Mouse (Mus musculus) liver, embryonic 14.5 days (tissue): ENCODE data around the gene Tmem9. TPM values are rescaled to one million over a fixed set of nuclear protein-coding genes. Genes with fewer than 3 reads are reported as not detected.
A peak's percentile ranks its signal among the peaks of the same experiment; 100 is the strongest.

ENCODE experiments used
- ATAC-seq: fragments of 200-750 bp; cut with Nextera tagmentation; 2 replicates; pipeline ENCODE4 v1.8.0; 2017; ENCODE audit warnings: moderate number of reproducible peaks, mild to moderate bottlenecking, moderate library complexity; ENCODE audit not compliant: insufficient read depth
- DNase-seq, 3 experiments: peaks; one replicate each; pipeline ENCODE4 v3.0.0-alpha.2; 2012 to 2013; ENCODE audit warnings: low read depth in 3 of 3, low spot score in 3 of 3
- H3K27ac ChIP-seq: fragments of 300-500 bp; sonication (generic); 2 replicates; pipeline ENCODE4 v1.5.1; 2014; ENCODE audit warnings: moderate library complexity, mild to moderate bottlenecking, control low read depth, inconsistent platforms
- H3K27me3 ChIP-seq: fragments of 300-500 bp; sonication (generic); 2 replicates; pipeline ENCODE4 v1.6.1; 2014; ENCODE audit warnings: mild to moderate bottlenecking, low read length, moderate library complexity; ENCODE audit not compliant: control insufficient read depth, insufficient read depth
- H3K36me3 ChIP-seq: fragments of 300-500 bp; sonication (generic); replicated peaks from 2 replicates; pipeline ENCODE4 v1.6.1; 2014; ENCODE audit warnings: low read depth; ENCODE audit not compliant: control insufficient read depth, insufficient read depth
- H3K4me1 ChIP-seq, 2 experiments: fragments of 200-500 bp in 1 of 2; fragments of 300-500 bp in 1 of 2; sonication (generic) in 1 of 2; replicated peaks; 2 replicates each; pipeline ENCODE4 v1.6.1; 2012 to 2014; ENCODE audit warnings: antibody characterized with exemption in 1 of 2, inconsistent platforms in 1 of 2, low read length in 1 of 2; ENCODE audit not compliant: control insufficient read depth in 2 of 2, insufficient read depth in 2 of 2
- H3K4me2 ChIP-seq: fragments of 300-500 bp; sonication (generic); 2 replicates; pipeline ENCODE4 v1.6.1; 2014; ENCODE audit warnings: low read depth, mild to moderate bottlenecking, control low read depth, moderate library complexity
- H3K4me3 ChIP-seq, 2 experiments: fragments of 200-500 bp in 1 of 2; fragments of 300-500 bp in 1 of 2; sonication (generic) in 1 of 2; 2 replicates each; pipeline ENCODE4 v1.5.1; 2012 to 2014; ENCODE audit warnings: low read depth in 2 of 2, low read length in 2 of 2, mild to moderate bottlenecking in 2 of 2, control low read depth in 1 of 2, inconsistent platforms in 1 of 2, moderate library complexity in 1 of 2; ENCODE audit not compliant: insufficient read depth in 1 of 2
- H3K9ac ChIP-seq: fragments of 300-500 bp; sonication (generic); replicated peaks from 2 replicates; pipeline ENCODE4 v1.6.1; 2014; ENCODE audit warnings: mild to moderate bottlenecking, control low read depth, moderate library complexity
- H3K9me3 ChIP-seq: fragments of 300-500 bp; sonication (generic); 2 replicates; pipeline ENCODE4 v1.6.1; 2016; ENCODE audit warnings: low read length, mixed read lengths; ENCODE audit not compliant: control insufficient read depth
- CTCF ChIP-seq: IDR thresholded peaks from 2 replicates; pipeline ENCODE4 v1.5.1; 2016; ENCODE audit warnings: antibody characterized with exemption, low read depth, control low read depth
- EP300 ChIP-seq: IDR thresholded peaks from 2 replicates; pipeline ENCODE4 v1.6.1; 2016; ENCODE audit warnings: antibody characterized with exemption, low read depth
- WGBS: fragments of 180-500 bp; shearing (Covaris S2); extraction: QIAGEN DNeasy Blood & Tissue Kit; methylation state at CpG from one replicate; pipeline ENCODE4 v1.1.7; 2014; ENCODE audit not compliant: insufficient replicate concordance; 5-methylcytosine and 5-hydroxymethylcytosine counted together
- polyA plus RNA-seq, 2 experiments: library from polyadenylated mRNA; depleted of rRNA in 1 of 2; stranded (reverse) in 1 of 2; unstranded in 1 of 2; fragments of >200 nt; fragmentation: Nextera tagmentation in 1 of 2; extraction: Ambion mirVana in 1 of 2; gene quantifications; 2 replicates each; pipeline versions ENCODE4 v1.2.1 to v1.2.3; 2012 to 2014

The Tmem9 gene
- 43.9 and 44.4 TPM in 2 replicates for polyA plus RNA-seq (2012; rRNA removed)
- 42.4 and 44.2 TPM in 2 replicates for polyA plus RNA-seq (2014; fragmentation: Nextera tagmentation; extraction: Ambion mirVana)

- H3K4me3 ChIP-seq = peak within 1 kb of the TSS; percentile 67 to 68
- 4% methylated on average over 37 of the region's 37 CpGs for WGBS
- 0 out of 2 replicates have a peak, but pooled peaks have one; percentile 38 for TF ChIP-seq CTCF
- TF ChIP-seq EP300 = no peak; the same call in 1 of the 2 replicates
- peak within 1 kb of the TSS; percentile 92 for H3K4me2 ChIP-seq
- peak; percentile 96 for ATAC-seq
- H3K27me3 ChIP-seq = no peaks in the 10 kb centered on the region; the same call in 1 of the 2 replicates
- no peaks in the 10 kb centered on the region for H3K9me3 ChIP-seq
- H3K9ac ChIP-seq = peak within 1 kb of the TSS; percentile 72
- H3K4me1 ChIP-seq = peaks cover 22 to 32% of the 10 kb centered on the region in 2 experiments
- no peaks in the 10 kb centered on the region for H3K36me3 ChIP-seq
- peak; percentile 85 to 93 (median 92) for DNase-seq
- H3K27ac ChIP-seq = peak within 1 kb of the TSS; percentile 60
Measured at GRCm38 (mm10) chr1:136007211-136008158, at the start of gene Tmem9. Gene Tmem9, plus strand, starts transcription at chr1:136008150.

DNA sequence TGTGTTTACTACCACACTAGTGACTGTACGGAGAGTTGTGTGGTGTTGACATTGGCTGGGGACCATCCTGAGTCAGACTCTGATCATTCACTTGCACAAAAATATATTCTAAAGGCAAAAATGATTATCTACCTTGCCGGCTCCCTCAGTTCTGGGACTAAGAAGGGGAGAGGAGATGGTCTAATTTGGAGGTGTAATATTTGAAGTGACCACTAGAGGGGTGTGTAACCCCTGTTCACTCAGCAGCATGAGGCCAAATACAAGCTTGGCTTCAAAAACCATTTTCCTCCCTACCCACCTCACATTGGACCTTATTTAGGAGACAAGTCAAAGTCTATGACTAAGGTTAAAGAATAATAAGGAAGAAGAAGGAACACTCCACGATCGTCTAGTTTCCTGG is 49.5 kb upstream of the Tmem9 start:
- H3K4me2 ChIP-seq = no peak overlapping the region
- no peaks in the 10 kb centered on the region; the same call in 1 of the 2 replicates for H3K27me3 ChIP-seq
- H3K9ac ChIP-seq = no peak overlapping the region
- TF ChIP-seq EP300 (no peak), CTCF (peak; percentile 77)
- H3K4me1 ChIP-seq = no peaks in the 10 kb centered on the region
- 29% methylated on average over 4 of the region's 4 CpGs for WGBS
- no peaks in the 10 kb centered on the region for H3K9me3 ChIP-seq
- H3K36me3 ChIP-seq = no peaks in the 10 kb centered on the region
- ATAC-seq (no peak), DNase-seq (peak in 1 of 3 experiments; percentile 40)
- no peak overlapping the region for H3K4me3 ChIP-seq
- no peak overlapping the region for H3K27ac ChIP-seq

- no peak overlapping the region for H3K4me2 ChIP-seq
- ATAC-seq = no peak
- DNase-seq = no peak
- H3K27ac ChIP-seq = no peak overlapping the region
- no peak for TF ChIP-seq EP300
- TF ChIP-seq CTCF = no peak
- 37% methylated on average over 5 of the region's 5 CpGs for WGBS
- H3K9ac ChIP-seq = no peak overlapping the region
- H3K4me3 ChIP-seq = no peak overlapping the region
- peaks cover 3% of the 10 kb centered on the region; the same call in 1 of the 2 replicates for H3K27me3 ChIP-seq
- no peaks in the 10 kb centered on the region for H3K9me3 ChIP-seq
- H3K4me1 ChIP-seq = no peaks in the 10 kb centered on the region
- H3K36me3 ChIP-seq = no peaks in the 10 kb centered on the region
Measured at GRCm38 (mm10) chr1:135963177-135963576, 44.8 kb upstream of the Tmem9 start.

DNA sequence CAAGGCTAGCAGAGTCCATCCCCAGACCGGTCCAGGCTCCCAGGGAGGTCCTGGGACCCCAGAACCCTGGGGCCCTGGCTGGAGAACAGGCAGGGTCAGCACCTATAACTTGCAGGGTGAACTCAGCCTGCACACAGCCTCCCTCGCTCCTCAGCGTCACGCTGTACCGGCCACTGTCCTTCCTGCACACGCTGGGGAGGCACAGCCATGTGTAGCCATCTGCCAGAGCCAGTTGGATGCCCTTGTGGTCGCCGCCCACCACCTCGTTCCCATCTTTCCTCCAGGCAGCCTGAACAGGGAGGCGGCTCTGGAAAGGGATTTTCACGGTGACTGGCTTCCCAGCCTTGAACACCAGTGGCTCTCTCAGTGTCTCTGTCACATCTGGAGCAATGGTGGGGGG is 43.4 kb upstream of the Tmem9 start:
- no peak overlapping the region for H3K4me3 ChIP-seq
- H3K36me3 ChIP-seq = no peaks in the 10 kb centered on the region
- TF ChIP-seq CTCF = no peak
- no peak for TF ChIP-seq EP300
- H3K27ac ChIP-seq = no peak overlapping the region
- H3K9me3 ChIP-seq = no peaks in the 10 kb centered on the region
- H3K9ac ChIP-seq = no peak overlapping the region
- ATAC-seq (no peak), DNase-seq (no peak)
- peaks cover 3% of the 10 kb centered on the region; the same call in 1 of the 2 replicates for H3K27me3 ChIP-seq
- H3K4me1 ChIP-seq = no peaks in the 10 kb centered on the region
- no peak overlapping the region for H3K4me2 ChIP-seq
- WGBS = 59% methylated on average over 11 of the region's 11 CpGs

- Histone ChIP-seq H3K27me3 (peaks cover 3% of the 10 kb centered on the region; the same call in 1 of the 2 replicates), H3K4me2 (no peak overlapping the region), H3K27ac (no peak overlapping the region), H3K4me1 (no peaks in the 10 kb centered on the region), H3K9ac (no peak overlapping the region), H3K9me3 (no peaks in the 10 kb centered on the region), H3K36me3 (no peaks in the 10 kb centered on the region), H3K4me3 (no peak overlapping the region)
- 41% methylated on average over 4 of the region's 4 CpGs for WGBS
- ATAC-seq (no peak), DNase-seq (no peak)
- TF ChIP-seq CTCF (no peak), EP300 (no peak)
Measured at GRCm38 (mm10) chr1:135967739-135968138, 40.2 kb upstream of the Tmem9 start.
